Mouse (Mus musculus): Measurements from ENCODE around the gene Mfsd11. TPM values are rescaled to one million over a fixed set of nuclear protein-coding genes. Genes with fewer than 3 reads are reported as not detected.

Gene Mfsd11
- polyA plus RNA-seq, 2 experiments = 5.6 to 7.4 TPM

GRCm38 (mm10) chr11:116807938-116808606 lies 44.2 kb upstream of the Mfsd11 start:
- Histone ChIP-seq H3K27ac (no peak overlapping the region), H3K36me3 (replicated peaks; ENCODE audit: control insufficient read depth, insufficient read depth, low read depth) (no peaks in the 10 kb centered on the region), H3K4me1 (replicated peaks; ENCODE audit: control insufficient read depth in 2 of 2, insufficient read depth in 2 of 2, low read length in 1 of 2) (no peaks in the 10 kb centered on the region), H3K4me2 (ENCODE audit: low read depth) (no peak overlapping the region), H3K9ac (replicated peaks) (no peak overlapping the region), H3K9me3 (ENCODE audit: control insufficient read depth, low read length) (no peaks in the 10 kb centered on the region), H3K27me3 (ENCODE audit: control insufficient read depth, insufficient read depth, low read length) (no peaks in the 10 kb centered on the region), H3K4me3 (ENCODE audit: insufficient read depth in 1 of 2, low read depth in 2 of 2, low read length in 2 of 2) (no peak overlapping the region)
- ATAC-seq (ENCODE audit: insufficient read depth) (no peak), DNase-seq (ENCODE audit: low read depth in 3 of 3, low spot score in 3 of 3) (peak; percentile 46 to 57 (median 47))
- 31% methylated on average over 7 of the region's 7 CpGs for WGBS (ENCODE audit: insufficient replicate concordance)
- TF ChIP-seq CTCF (IDR thresholded peaks at IDR 0.05; ENCODE audit: low read depth) (peak; percentile 92), EP300 (IDR thresholded peaks at IDR 0.05; ENCODE audit: low read depth) (no peak)

GRCm38 (mm10) chr11:116808811-116809395 lies 43.3 kb upstream of the Mfsd11 start:
- H3K36me3 ChIP-seq (replicated peaks; ENCODE audit: control insufficient read depth, insufficient read depth, low read depth) = no peaks in the 10 kb centered on the region
- H3K27me3 ChIP-seq (ENCODE audit: control insufficient read depth, insufficient read depth, low read length) = no peaks in the 10 kb centered on the region
- no peak for ATAC-seq (ENCODE audit: insufficient read depth)
- no peaks in the 10 kb centered on the region for H3K4me1 ChIP-seq (replicated peaks; ENCODE audit: control insufficient read depth in 2 of 2, insufficient read depth in 2 of 2, low read length in 1 of 2)
- 76% methylated on average over 11 of the region's 11 CpGs for WGBS (ENCODE audit: insufficient replicate concordance)
- DNase-seq (ENCODE audit: low read depth in 3 of 3, low spot score in 3 of 3) = no peak
- no peak overlapping the region for H3K4me3 ChIP-seq (ENCODE audit: insufficient read depth in 1 of 2, low read depth in 2 of 2, low read length in 2 of 2)
- no peak overlapping the region for H3K27ac ChIP-seq
- H3K9ac ChIP-seq (replicated peaks) = no peak overlapping the region
- TF ChIP-seq EP300 (IDR thresholded peaks at IDR 0.05; ENCODE audit: low read depth) (no peak), CTCF (IDR thresholded peaks at IDR 0.05; ENCODE audit: low read depth) (no peak)
- H3K4me2 ChIP-seq (ENCODE audit: low read depth) = no peak overlapping the region
- H3K9me3 ChIP-seq (ENCODE audit: control insufficient read depth, low read length) = no peaks in the 10 kb centered on the region

GRCm38 (mm10) chr11:116809520-116809919 lies 42.7 kb upstream of the Mfsd11 start:
- DNase-seq (ENCODE audit: low read depth in 3 of 3, low spot score in 3 of 3) (no peak), ATAC-seq (ENCODE audit: insufficient read depth) (no peak)
- no peaks in the 10 kb centered on the region for H3K27me3 ChIP-seq (ENCODE audit: control insufficient read depth, insufficient read depth, low read length)
- no peak overlapping the region for H3K4me3 ChIP-seq (ENCODE audit: insufficient read depth in 1 of 2, low read depth in 2 of 2, low read length in 2 of 2)
- 63% methylated on average over 8 of the region's 8 CpGs for WGBS (ENCODE audit: insufficient replicate concordance)
- no peaks in the 10 kb centered on the region for H3K36me3 ChIP-seq (replicated peaks; ENCODE audit: control insufficient read depth, insufficient read depth, low read depth)
- no peaks in the 10 kb centered on the region for H3K9me3 ChIP-seq (ENCODE audit: control insufficient read depth, low read length)
- no peak overlapping the region for H3K9ac ChIP-seq (replicated peaks)
- no peak overlapping the region for H3K4me2 ChIP-seq (ENCODE audit: low read depth)
- H3K27ac ChIP-seq = no peak overlapping the region
- TF ChIP-seq EP300 (IDR thresholded peaks at IDR 0.05; ENCODE audit: low read depth) (no peak), CTCF (IDR thresholded peaks at IDR 0.05; ENCODE audit: low read depth) (no peak)
- no peaks in the 10 kb centered on the region for H3K4me1 ChIP-seq (replicated peaks; ENCODE audit: control insufficient read depth in 2 of 2, insufficient read depth in 2 of 2, low read length in 1 of 2)

- DNase-seq (ENCODE audit: low read depth in 3 of 3, low spot score in 3 of 3) (no peak), ATAC-seq (ENCODE audit: insufficient read depth) (no peak)
- TF ChIP-seq CTCF (IDR thresholded peaks at IDR 0.05; ENCODE audit: low read depth) (no peak), EP300 (IDR thresholded peaks at IDR 0.05; ENCODE audit: low read depth) (no peak)
- no peak overlapping the region for H3K27ac ChIP-seq
- no peaks in the 10 kb centered on the region for H3K9me3 ChIP-seq (ENCODE audit: control insufficient read depth, low read length)
- no peak overlapping the region for H3K4me2 ChIP-seq (ENCODE audit: low read depth)
- H3K9ac ChIP-seq (replicated peaks) = no peak overlapping the region
- no peaks in the 10 kb centered on the region for H3K4me1 ChIP-seq (replicated peaks; ENCODE audit: control insufficient read depth in 2 of 2, insufficient read depth in 2 of 2, low read length in 1 of 2)
- 60% methylated on average over 11 of the region's 11 CpGs for WGBS (ENCODE audit: insufficient replicate concordance)
- no peaks in the 10 kb centered on the region for H3K36me3 ChIP-seq (replicated peaks; ENCODE audit: control insufficient read depth, insufficient read depth, low read depth)
- no peaks in the 10 kb centered on the region for H3K27me3 ChIP-seq (ENCODE audit: control insufficient read depth, insufficient read depth, low read length)
- H3K4me3 ChIP-seq (ENCODE audit: insufficient read depth in 1 of 2, low read depth in 2 of 2, low read length in 2 of 2) = no peak overlapping the region
Observed at GRCm38 (mm10) chr11:116810528-116810927, 41.7 kb upstream of the Mfsd11 start.

GRCm38 (mm10) chr11:116810983-116811901 lies 41.0 kb upstream of the Mfsd11 start:
- Histone ChIP-seq H3K27ac (no peak overlapping the region), H3K9ac (replicated peaks) (no peak overlapping the region)
- WGBS (ENCODE audit: insufficient replicate concordance) = 12% methylated on average over 28 of the region's 32 CpGs

More at GRCm38 (mm10) chr11:116810983-116811901, 41.0 kb upstream of the Mfsd11 start:
- H3K36me3 ChIP-seq (replicated peaks; ENCODE audit: control insufficient read depth, insufficient read depth, low read depth) = no peaks in the 10 kb centered on the region
- DNase-seq (ENCODE audit: low read depth in 3 of 3, low spot score in 3 of 3) (no peak), ATAC-seq (ENCODE audit: insufficient read depth) (peak; percentile 56; the same call in 1 of the 2 replicates)
- H3K4me2 ChIP-seq (ENCODE audit: low read depth) = peak overlapping the region; percentile 50
- no peaks in the 10 kb centered on the region for H3K27me3 ChIP-seq (ENCODE audit: control insufficient read depth, insufficient read depth, low read length)
- no peak for TF ChIP-seq EP300 (IDR thresholded peaks at IDR 0.05; ENCODE audit: low read depth)
- no peak for TF ChIP-seq CTCF (IDR thresholded peaks at IDR 0.05; ENCODE audit: low read depth)
- no peaks in the 10 kb centered on the region for H3K4me1 ChIP-seq (replicated peaks; ENCODE audit: control insufficient read depth in 2 of 2, insufficient read depth in 2 of 2, low read length in 1 of 2)
- H3K4me3 ChIP-seq (ENCODE audit: insufficient read depth in 1 of 2, low read depth in 2 of 2, low read length in 2 of 2) = peak overlapping the region; percentile 10 to 29; a peak in 1 of 4 replicates
- H3K9me3 ChIP-seq (ENCODE audit: control insufficient read depth, low read length) = no peaks in the 10 kb centered on the region

All from liver, embryonic 14.5 days (tissue).